Mouse (Mus musculus): ENCODE data around the gene Myo9b. TPM values are rescaled to one million over a fixed set of nuclear protein-coding genes. Genes with fewer than 3 reads are reported as not detected.

Gene Myo9b
- polyA plus RNA-seq, 1 experiment from 2014 or later = 5.8 TPM

DNA sequence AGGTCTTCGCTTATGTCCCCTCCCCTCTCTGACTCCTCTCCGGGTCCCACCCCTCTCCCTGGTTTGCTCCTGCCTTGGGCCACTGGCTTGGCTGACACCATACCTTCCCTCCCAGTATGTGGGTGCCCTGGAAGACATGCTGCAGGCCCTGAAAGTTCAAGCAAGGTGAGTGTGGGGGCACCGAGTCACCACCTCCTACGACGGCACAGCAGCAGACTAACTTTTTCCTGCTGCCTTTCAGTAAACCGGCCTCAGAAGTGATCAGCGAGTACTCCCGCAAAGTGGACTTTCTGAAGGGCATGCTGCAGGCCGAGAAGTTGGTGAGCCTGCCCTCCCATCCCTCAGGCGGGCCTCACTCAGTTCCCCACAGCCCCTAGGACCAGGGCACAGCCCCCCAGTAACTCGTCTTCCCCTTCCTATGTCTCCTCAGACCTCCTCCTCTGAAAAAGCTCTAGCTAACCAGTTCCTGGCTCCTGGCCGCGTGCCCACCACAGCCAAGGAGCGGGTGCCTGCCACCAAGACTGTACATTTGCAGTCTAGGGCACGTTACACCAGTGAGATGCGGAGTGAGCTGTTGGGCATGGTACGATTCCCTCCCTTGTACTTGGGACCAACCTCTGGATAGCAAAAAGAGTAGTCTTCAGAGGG is 95.1 kb downstream of the Myo9b start:
- Histone ChIP-seq H3K36me3 (ENCODE audit: control insufficient read depth, insufficient read depth, low read length) (peaks cover 10% of the 10 kb centered on the region), H3K9me3 (ENCODE audit: control insufficient read depth, low read length) (no peaks in the 10 kb centered on the region), H3K4me1 (replicated peaks; ENCODE audit: control insufficient read depth, insufficient read depth) (no peaks in the 10 kb centered on the region), H3K27me3 (ENCODE audit: control insufficient read depth, insufficient read depth, low read length) (no peaks in the 10 kb centered on the region), H3K4me3 (ENCODE audit: low read depth, low read length) (peak overlapping the region; percentile 72), H3K27ac (replicated peaks) (peak overlapping the region; percentile 93), H3K9ac (ENCODE audit: low read length) (peak overlapping the region; percentile 68), H3K4me2 (replicated peaks; ENCODE audit: low read depth) (peak overlapping the region; percentile 78)
- no peak for TF ChIP-seq CTCF (IDR thresholded peaks at IDR 0.05; ENCODE audit: low read depth)
- TF ChIP-seq EP300 (optimal IDR thresholded peaks at IDR 0.05) = no peak
- 35% methylated on average over 17 of the region's 17 CpGs for WGBS
- ATAC-seq (ENCODE audit: low FRiP score, low TSS enrichment) = no peak
- DNase-seq (ENCODE audit: low spot score) = no peak

DNA sequence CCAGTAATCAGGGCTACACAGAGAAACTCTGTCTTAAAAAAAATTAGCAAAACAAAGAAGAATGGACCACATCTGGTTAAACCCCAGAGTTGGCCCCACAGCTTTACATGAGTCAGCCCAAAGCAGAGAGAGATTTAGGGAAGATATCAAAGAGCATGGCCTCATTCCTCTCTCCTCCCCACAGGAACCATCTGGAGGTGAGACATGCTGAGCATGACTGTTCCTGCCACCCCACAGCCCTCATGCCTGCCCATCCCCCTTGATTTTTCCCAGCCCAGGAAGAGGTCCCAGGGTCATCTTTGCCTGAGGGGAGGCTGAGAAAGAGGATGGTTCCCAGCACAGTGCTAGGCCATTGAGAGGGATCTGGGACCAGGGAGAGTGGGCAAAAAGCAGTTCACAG is 95.9 kb downstream of the Myo9b start:
- H3K9ac ChIP-seq (ENCODE audit: low read length) = no peak overlapping the region
- no peak overlapping the region for H3K4me3 ChIP-seq (ENCODE audit: low read depth, low read length)
- no peak overlapping the region for H3K27ac ChIP-seq (replicated peaks)
- TF ChIP-seq EP300 (optimal IDR thresholded peaks at IDR 0.05) (no peak), CTCF (IDR thresholded peaks at IDR 0.05; ENCODE audit: low read depth) (no peak)
- H3K4me2 ChIP-seq (replicated peaks; ENCODE audit: low read depth) = no peak overlapping the region
- no peaks in the 10 kb centered on the region for H3K27me3 ChIP-seq (ENCODE audit: control insufficient read depth, insufficient read depth, low read length)
- DNase-seq (ENCODE audit: low spot score) = no peak
- no peaks in the 10 kb centered on the region for H3K4me1 ChIP-seq (replicated peaks; ENCODE audit: control insufficient read depth, insufficient read depth)
- no peak for ATAC-seq (ENCODE audit: low FRiP score, low TSS enrichment)
- H3K36me3 ChIP-seq (ENCODE audit: control insufficient read depth, insufficient read depth, low read length) = peaks cover 10% of the 10 kb centered on the region
- H3K9me3 ChIP-seq (ENCODE audit: control insufficient read depth, low read length) = no peaks in the 10 kb centered on the region

DNA sequence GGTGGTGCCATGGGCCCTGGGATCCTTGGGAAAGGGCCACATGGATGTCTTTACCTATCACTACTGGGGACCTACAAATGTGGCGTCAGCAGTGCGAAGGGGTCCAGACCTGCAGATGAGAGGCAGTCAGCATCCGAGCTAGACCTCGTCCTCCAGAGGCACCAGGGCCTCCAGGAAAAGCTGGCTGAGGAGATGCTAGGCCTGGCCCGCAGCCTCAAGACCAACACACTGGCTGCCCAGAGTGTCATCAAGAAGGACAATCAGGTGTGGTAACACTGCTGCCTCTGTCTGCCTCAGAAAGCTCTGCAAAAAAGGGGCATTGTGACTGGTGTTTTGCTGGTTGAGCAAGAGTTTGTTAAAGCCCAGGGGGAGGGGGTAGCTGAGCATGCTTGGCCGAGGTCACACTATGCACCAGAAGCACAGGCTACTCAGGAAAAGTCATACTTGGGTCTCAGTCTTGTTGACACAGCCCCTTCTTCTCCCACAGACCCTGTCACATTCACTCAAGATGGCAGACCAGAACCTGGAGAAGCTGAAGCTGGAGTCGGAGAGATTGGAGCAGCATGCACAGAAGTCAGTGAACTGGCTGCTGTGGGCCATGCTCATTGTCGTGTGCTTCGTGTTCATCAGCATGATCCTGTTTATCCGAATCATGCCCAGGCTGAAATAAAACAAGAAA is 96.7 kb downstream of the Myo9b start:
- Histone ChIP-seq H3K9ac (ENCODE audit: low read length) (no peak overlapping the region), H3K4me1 (replicated peaks; ENCODE audit: control insufficient read depth, insufficient read depth) (no peaks in the 10 kb centered on the region), H3K9me3 (ENCODE audit: control insufficient read depth, low read length) (no peaks in the 10 kb centered on the region), H3K4me2 (replicated peaks; ENCODE audit: low read depth) (no peak overlapping the region), H3K27ac (replicated peaks) (no peak overlapping the region), H3K27me3 (ENCODE audit: control insufficient read depth, insufficient read depth, low read length) (no peaks in the 10 kb centered on the region), H3K36me3 (ENCODE audit: control insufficient read depth, insufficient read depth, low read length) (peaks cover 15% of the 10 kb centered on the region), H3K4me3 (ENCODE audit: low read depth, low read length) (no peak overlapping the region)
- 88% methylated on average over 10 of the region's 10 CpGs for WGBS
- TF ChIP-seq EP300 (optimal IDR thresholded peaks at IDR 0.05) = no peak
- no peak for TF ChIP-seq CTCF (IDR thresholded peaks at IDR 0.05; ENCODE audit: low read depth)
- DNase-seq (ENCODE audit: low spot score) (no peak), ATAC-seq (ENCODE audit: low FRiP score, low TSS enrichment) (no peak)

DNA sequence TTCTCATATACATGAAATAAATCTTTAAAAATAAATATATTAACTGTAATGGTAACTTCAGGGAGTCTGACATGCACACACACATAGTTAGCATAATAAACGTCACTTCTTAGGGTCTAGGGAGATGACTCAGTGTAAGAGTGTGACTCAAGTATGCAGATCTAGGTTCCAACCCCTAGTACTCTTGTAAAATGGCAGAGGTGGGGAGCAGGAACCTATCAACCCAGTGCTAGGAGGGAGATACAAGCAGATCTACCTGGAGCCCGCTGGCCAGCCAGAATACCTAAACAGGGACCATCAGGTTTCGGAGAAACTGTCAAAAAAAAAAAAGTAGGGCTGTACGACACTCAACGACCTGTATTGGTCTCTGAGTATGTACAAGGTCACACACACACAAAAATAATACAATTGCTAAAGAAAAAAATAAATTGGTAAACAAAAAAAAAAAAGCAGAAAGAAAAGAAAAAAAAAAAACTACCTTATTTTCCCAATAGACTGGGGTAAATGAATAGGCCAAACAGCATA is 98.3 kb downstream of the Myo9b start:
- WGBS = 8% methylated on average over 5 of the region's 5 CpGs
- Histone ChIP-seq H3K9me3 (ENCODE audit: control insufficient read depth, low read length) (no peaks in the 10 kb centered on the region), H3K36me3 (ENCODE audit: control insufficient read depth, insufficient read depth, low read length) (peaks cover 15% of the 10 kb centered on the region), H3K27me3 (ENCODE audit: control insufficient read depth, insufficient read depth, low read length) (no peaks in the 10 kb centered on the region), H3K27ac (replicated peaks) (0 out of 2 replicates have a peak overlapping the region, but pooled peaks have one; percentile 24), H3K4me2 (replicated peaks; ENCODE audit: low read depth) (peak overlapping the region; percentile 47), H3K9ac (ENCODE audit: low read length) (no peak overlapping the region), H3K4me1 (replicated peaks; ENCODE audit: control insufficient read depth, insufficient read depth) (0 out of 2 replicates have a peak, but pooled peaks cover 3% of the 10 kb centered on the region), H3K4me3 (ENCODE audit: low read depth, low read length) (peak overlapping the region; percentile 67)
- TF ChIP-seq CTCF (IDR thresholded peaks at IDR 0.05; ENCODE audit: low read depth) (no peak), EP300 (optimal IDR thresholded peaks at IDR 0.05) (no peak)
- no peak for ATAC-seq (ENCODE audit: low FRiP score, low TSS enrichment)
- no peak for DNase-seq (ENCODE audit: low spot score)

DNA sequence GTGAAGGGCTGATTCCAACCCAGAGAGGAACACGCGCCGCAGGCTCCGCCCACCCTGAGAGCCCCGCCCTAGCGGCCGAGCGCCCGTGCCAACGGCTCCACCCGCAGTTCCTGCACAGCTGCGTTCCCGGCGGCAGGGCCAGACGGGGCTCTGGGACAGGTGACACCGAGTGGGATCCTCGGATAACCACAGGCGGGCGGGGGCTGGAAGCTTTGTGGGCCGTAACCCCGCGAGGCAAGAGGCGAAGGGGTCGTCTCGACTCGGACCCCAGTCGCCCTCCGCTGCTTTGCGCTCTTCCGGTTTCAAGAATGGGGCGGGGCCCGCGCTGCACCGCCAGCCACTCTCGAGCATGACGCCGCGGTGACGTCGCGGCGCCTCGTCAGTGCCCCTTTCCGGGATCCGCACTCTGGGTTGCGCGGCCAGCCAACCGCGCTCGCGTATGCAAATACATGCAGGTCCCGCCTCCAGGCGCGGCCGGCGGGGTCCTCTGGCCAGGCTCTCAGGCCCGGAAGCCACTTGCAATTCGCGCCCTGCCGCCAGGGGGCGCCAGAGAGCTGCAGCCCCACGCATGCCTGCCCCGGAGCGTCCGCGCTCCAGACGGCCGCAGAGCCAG is 98.8 kb downstream of the Myo9b start, which contains the start of gene Ocel1:
Gene Ocel1 (plus strand): TSS at position 63 of the 613 bp plus-strand sequence.
- TF ChIP-seq CTCF (IDR thresholded peaks at IDR 0.05; ENCODE audit: low read depth) (peak; percentile 97), EP300 (optimal IDR thresholded peaks at IDR 0.05) (peak; percentile 55)
- no peaks in the 10 kb centered on the region for H3K9me3 ChIP-seq (ENCODE audit: control insufficient read depth, low read length)
- ATAC-seq (ENCODE audit: low FRiP score, low TSS enrichment) = peak; percentile 92
- H3K4me3 ChIP-seq (ENCODE audit: low read depth, low read length) = peak within 1 kb of the TSS; percentile 67
- no peaks in the 10 kb centered on the region for H3K27me3 ChIP-seq (ENCODE audit: control insufficient read depth, insufficient read depth, low read length)
- under 1% methylated on average over 57 of the region's 68 CpGs for WGBS
- H3K9ac ChIP-seq (ENCODE audit: low read length) = peak within 1 kb of the TSS; percentile 66
- peak within 1 kb of the TSS; percentile 47 for H3K4me2 ChIP-seq (replicated peaks; ENCODE audit: low read depth)
- H3K27ac ChIP-seq (replicated peaks) = peak within 1 kb of the TSS; percentile 87
- peaks cover 15% of the 10 kb centered on the region for H3K36me3 ChIP-seq (ENCODE audit: control insufficient read depth, insufficient read depth, low read length)
- peaks cover 8% of the 10 kb centered on the region for H3K4me1 ChIP-seq (replicated peaks; ENCODE audit: control insufficient read depth, insufficient read depth)
- DNase-seq (ENCODE audit: low spot score) = peak; percentile 99
